Mouse (Mus musculus): ENCODE data around the gene Selenoo. TPM values are rescaled to one million over a fixed set of nuclear protein-coding genes. Genes with fewer than 3 reads are reported as not detected.
A peak's percentile ranks its signal among the peaks of the same experiment; 100 is the strongest.

The Selenoo gene
- polyA plus RNA-seq, 1 experiment from 2014 or later, result 19.1 TPM

GRCm38 (mm10) chr15:89106073-89106472 lies 17.2 kb downstream of the Selenoo start:
- no peak overlapping the region for H3K27ac ChIP-seq (ENCODE audit: low read length)
- no peak overlapping the region for H3K4me3 ChIP-seq (ENCODE audit: low read depth, low read length)
- H3K9me3 ChIP-seq (replicated peaks; ENCODE audit: control insufficient read depth, low read length, poor library complexity, severe bottlenecking), result no peaks in the 10 kb centered on the region
- no peak for ATAC-seq
- H3K4me2 ChIP-seq (ENCODE audit: low read length), result no peak overlapping the region
- no peaks in the 10 kb centered on the region for H3K4me1 ChIP-seq (ENCODE audit: control insufficient read depth, insufficient read depth, low read length)
- 93% methylated on average over 13 of the region's 13 CpGs for WGBS
- H3K36me3 ChIP-seq (ENCODE audit: control insufficient read depth, insufficient read depth, low read length), result peaks cover 48% of the 10 kb centered on the region
- no peaks in the 10 kb centered on the region for H3K27me3 ChIP-seq (ENCODE audit: control insufficient read depth, insufficient read depth, low read depth, low read length)
- H3K9ac ChIP-seq (ENCODE audit: low read depth, low read length), result no peak overlapping the region

GRCm38 (mm10) chr15:89106976-89107375 lies 18.1 kb downstream of the Selenoo start:
- no peak overlapping the region for H3K9ac ChIP-seq (ENCODE audit: low read depth, low read length)
- WGBS, result 100% methylated on average over 1 of the region's 1 CpGs
- no peak overlapping the region for H3K4me2 ChIP-seq (ENCODE audit: low read length)
- no peak for ATAC-seq
- H3K27me3 ChIP-seq (ENCODE audit: control insufficient read depth, insufficient read depth, low read depth, low read length), result no peaks in the 10 kb centered on the region
- H3K9me3 ChIP-seq (replicated peaks; ENCODE audit: control insufficient read depth, low read length, poor library complexity, severe bottlenecking), result no peaks in the 10 kb centered on the region
- no peak overlapping the region for H3K27ac ChIP-seq (ENCODE audit: low read length)
- no peaks in the 10 kb centered on the region for H3K4me1 ChIP-seq (ENCODE audit: control insufficient read depth, insufficient read depth, low read length)
- peaks cover 45% of the 10 kb centered on the region for H3K36me3 ChIP-seq (ENCODE audit: control insufficient read depth, insufficient read depth, low read length)
- no peak overlapping the region for H3K4me3 ChIP-seq (ENCODE audit: low read depth, low read length)

GRCm38 (mm10) chr15:89110147-89110546 lies 21.3 kb downstream of the Selenoo start:
- Histone ChIP-seq H3K4me3 (ENCODE audit: low read depth, low read length) (no peak overlapping the region), H3K9ac (ENCODE audit: low read depth, low read length) (no peak overlapping the region), H3K9me3 (replicated peaks; ENCODE audit: control insufficient read depth, low read length, poor library complexity, severe bottlenecking) (no peaks in the 10 kb centered on the region), H3K4me2 (ENCODE audit: low read length) (no peak overlapping the region), H3K36me3 (ENCODE audit: control insufficient read depth, insufficient read depth, low read length) (peaks cover 29% of the 10 kb centered on the region), H3K4me1 (ENCODE audit: control insufficient read depth, insufficient read depth, low read length) (no peaks in the 10 kb centered on the region), H3K27me3 (ENCODE audit: control insufficient read depth, insufficient read depth, low read depth, low read length) (no peaks in the 10 kb centered on the region), H3K27ac (ENCODE audit: low read length) (no peak overlapping the region)
- 86% methylated on average over 9 of the region's 9 CpGs for WGBS
- no peak for ATAC-seq

GRCm38 (mm10) chr15:89118007-89118406 lies 29.1 kb downstream of the Selenoo start:
- H3K9me3 ChIP-seq (replicated peaks; ENCODE audit: control insufficient read depth, low read length, poor library complexity, severe bottlenecking), result no peaks in the 10 kb centered on the region
- no peaks in the 10 kb centered on the region for H3K27me3 ChIP-seq (ENCODE audit: control insufficient read depth, insufficient read depth, low read depth, low read length)
- H3K4me1 ChIP-seq (ENCODE audit: control insufficient read depth, insufficient read depth, low read length), result peaks cover 31% of the 10 kb centered on the region
- no peak for ATAC-seq
- H3K9ac ChIP-seq (ENCODE audit: low read depth, low read length), result no peak overlapping the region
- no peaks in the 10 kb centered on the region for H3K36me3 ChIP-seq (ENCODE audit: control insufficient read depth, insufficient read depth, low read length)
- no peak overlapping the region for H3K4me3 ChIP-seq (ENCODE audit: low read depth, low read length)
- no peak overlapping the region for H3K27ac ChIP-seq (ENCODE audit: low read length)
- H3K4me2 ChIP-seq (ENCODE audit: low read length), result no peak overlapping the region

GRCm38 (mm10) chr15:89122649-89123366 lies 33.9 kb downstream of the Selenoo start, which contains the start of gene Tubgcp6:
Gene Tubgcp6 (minus strand): TSS chr15:89123112.
- no peaks in the 10 kb centered on the region for H3K27me3 ChIP-seq (ENCODE audit: control insufficient read depth, insufficient read depth, low read depth, low read length)
- peak within 1 kb of the TSS; percentile 88 for H3K27ac ChIP-seq (ENCODE audit: low read length)
- H3K4me2 ChIP-seq (ENCODE audit: low read length), result peak within 1 kb of the TSS; percentile 98
- ATAC-seq, result peak; percentile 80
- under 1% methylated on average over 47 of the region's 47 CpGs for WGBS
- peaks cover 45% of the 10 kb centered on the region for H3K4me1 ChIP-seq (ENCODE audit: control insufficient read depth, insufficient read depth, low read length)
- peak within 1 kb of the TSS; percentile 88 for H3K9ac ChIP-seq (ENCODE audit: low read depth, low read length)
- 0 out of 2 replicates have a peak, but pooled peaks cover 3% of the 10 kb centered on the region for H3K36me3 ChIP-seq (ENCODE audit: control insufficient read depth, insufficient read depth, low read length)
- no peaks in the 10 kb centered on the region for H3K9me3 ChIP-seq (replicated peaks; ENCODE audit: control insufficient read depth, low read length, poor library complexity, severe bottlenecking)
- peak within 1 kb of the TSS; percentile 88 for H3K4me3 ChIP-seq (ENCODE audit: low read depth, low read length)

GRCm38 (mm10) chr15:89123595-89123994 lies 34.7 kb downstream of the Selenoo start:
- peak overlapping the region; percentile 88 for H3K27ac ChIP-seq (ENCODE audit: low read length)
- ATAC-seq, result 0 out of 2 replicates have a peak, but pooled peaks have one; percentile 1
- no peaks in the 10 kb centered on the region for H3K9me3 ChIP-seq (replicated peaks; ENCODE audit: control insufficient read depth, low read length, poor library complexity, severe bottlenecking)
- 0 out of 2 replicates have a peak, but pooled peaks cover 3% of the 10 kb centered on the region for H3K36me3 ChIP-seq (ENCODE audit: control insufficient read depth, insufficient read depth, low read length)
- H3K4me3 ChIP-seq (ENCODE audit: low read depth, low read length), result peak overlapping the region; percentile 88
- peaks cover 49% of the 10 kb centered on the region for H3K4me1 ChIP-seq (ENCODE audit: control insufficient read depth, insufficient read depth, low read length)
- peak overlapping the region; percentile 88 for H3K9ac ChIP-seq (ENCODE audit: low read depth, low read length)
- H3K4me2 ChIP-seq (ENCODE audit: low read length), result peak overlapping the region; percentile 95
- 25% methylated on average over 11 of the region's 11 CpGs for WGBS
- no peaks in the 10 kb centered on the region for H3K27me3 ChIP-seq (ENCODE audit: control insufficient read depth, insufficient read depth, low read depth, low read length)

GRCm38 (mm10) chr15:89124312-89124711 lies 35.4 kb downstream of the Selenoo start:
- no peak overlapping the region for H3K4me2 ChIP-seq (ENCODE audit: low read length)
- no peaks in the 10 kb centered on the region for H3K9me3 ChIP-seq (replicated peaks; ENCODE audit: control insufficient read depth, low read length, poor library complexity, severe bottlenecking)
- ATAC-seq, result no peak
- no peak overlapping the region for H3K9ac ChIP-seq (ENCODE audit: low read depth, low read length)
- peaks cover 53% of the 10 kb centered on the region for H3K4me1 ChIP-seq (ENCODE audit: control insufficient read depth, insufficient read depth, low read length)
- H3K4me3 ChIP-seq (ENCODE audit: low read depth, low read length), result no peak overlapping the region
- no peak overlapping the region for H3K27ac ChIP-seq (ENCODE audit: low read length)
- 91% methylated on average over 3 of the region's 3 CpGs for WGBS
- no peaks in the 10 kb centered on the region for H3K27me3 ChIP-seq (ENCODE audit: control insufficient read depth, insufficient read depth, low read depth, low read length)
- 0 out of 2 replicates have a peak, but pooled peaks cover 3% of the 10 kb centered on the region for H3K36me3 ChIP-seq (ENCODE audit: control insufficient read depth, insufficient read depth, low read length)

- Histone ChIP-seq H3K4me3 (ENCODE audit: low read depth, low read length) (no peak overlapping the region), H3K36me3 (ENCODE audit: control insufficient read depth, insufficient read depth, low read length) (0 out of 2 replicates have a peak, but pooled peaks cover 3% of the 10 kb centered on the region), H3K27me3 (ENCODE audit: control insufficient read depth, insufficient read depth, low read depth, low read length) (no peaks in the 10 kb centered on the region), H3K4me1 (ENCODE audit: control insufficient read depth, insufficient read depth, low read length) (peaks cover 43% of the 10 kb centered on the region), H3K9ac (ENCODE audit: low read depth, low read length) (no peak overlapping the region), H3K4me2 (ENCODE audit: low read length) (no peak overlapping the region), H3K9me3 (replicated peaks; ENCODE audit: control insufficient read depth, low read length, poor library complexity, severe bottlenecking) (no peaks in the 10 kb centered on the region), H3K27ac (ENCODE audit: low read length) (no peak overlapping the region)
- 91% methylated on average over 9 of the region's 9 CpGs for WGBS
- ATAC-seq, result no peak
These were observed 36.5 kb downstream of the Selenoo start for GRCm38 (mm10) chr15:89125351-89125750.

- Histone ChIP-seq H3K27me3 (ENCODE audit: control insufficient read depth, insufficient read depth, low read depth, low read length) (no peaks in the 10 kb centered on the region), H3K9ac (ENCODE audit: low read depth, low read length) (no peak overlapping the region), H3K4me2 (ENCODE audit: low read length) (no peak overlapping the region), H3K36me3 (ENCODE audit: control insufficient read depth, insufficient read depth, low read length) (0 out of 2 replicates have a peak, but pooled peaks cover 3% of the 10 kb centered on the region), H3K4me3 (ENCODE audit: low read depth, low read length) (no peak overlapping the region), H3K27ac (ENCODE audit: low read length) (no peak overlapping the region), H3K9me3 (replicated peaks; ENCODE audit: control insufficient read depth, low read length, poor library complexity, severe bottlenecking) (no peaks in the 10 kb centered on the region), H3K4me1 (ENCODE audit: control insufficient read depth, insufficient read depth, low read length) (peaks cover 31% of the 10 kb centered on the region)
- ATAC-seq, result no peak
- WGBS, result 89% methylated on average over 8 of the region's 8 CpGs
These were observed 37.7 kb downstream of the Selenoo start for GRCm38 (mm10) chr15:89126622-89127021.
